Mouse (Mus musculus) liver, adult 2 months (tissue): ENCODE data around the gene Eml2. TPM values are rescaled to one million over a fixed set of nuclear protein-coding genes. Genes with fewer than 3 reads are reported as not detected.

Experiments used
- DNase-seq: peaks from one replicate; pipeline ENCODE4 v3.0.0-alpha.2; 2011; ENCODE audit warnings: low read depth, low spot score; ENCODE audit errors: extremely low read depth
- H3K27ac ChIP-seq: fragments of 200-500 bp; replicated peaks from 2 replicates; pipeline ENCODE4 v1.5.1; 2012; ENCODE audit warnings: low read depth, mild to moderate bottlenecking, control low read depth, inconsistent platforms, low read length; ENCODE audit not compliant: insufficient read depth
- H3K27me3 ChIP-seq: fragments of 200-500 bp; 2 replicates; pipeline ENCODE4 v1.6.1; 2012; ENCODE audit warnings: mild to moderate bottlenecking, moderate library complexity, low read length, inconsistent platforms; ENCODE audit not compliant: control insufficient read depth, insufficient read depth
- H3K36me3 ChIP-seq: fragments of 200-500 bp; 2 replicates; pipeline ENCODE4 v1.6.1; 2012; ENCODE audit warnings: low read length, inconsistent platforms; ENCODE audit not compliant: control insufficient read depth, insufficient read depth
- H3K4me1 ChIP-seq: fragments of 200-500 bp; 2 replicates; pipeline ENCODE4 v1.6.1; 2011; ENCODE audit warnings: low read length; ENCODE audit not compliant: control insufficient read depth, insufficient read depth
- H3K4me3 ChIP-seq: fragments of 200-500 bp; 2 replicates; pipeline ENCODE4 v1.5.1; 2011; ENCODE audit warnings: low read depth, mild to moderate bottlenecking, control low read depth, low read length, moderate library complexity; ENCODE audit not compliant: insufficient read depth
- H3K79me2 ChIP-seq: fragments of 200-500 bp; 2 replicates; pipeline ENCODE4 v1.6.1; 2012; ENCODE audit warnings: inconsistent platforms, mild to moderate bottlenecking, low read length, moderate library complexity; ENCODE audit not compliant: control insufficient read depth, insufficient read depth
- H3K9ac ChIP-seq: fragments of 200-500 bp; 2 replicates; pipeline ENCODE4 v1.6.1; 2012; ENCODE audit warnings: low read depth, mild to moderate bottlenecking, control low read depth, inconsistent platforms, low read length
- CTCF ChIP-seq: fragments of 200-500 bp; IDR thresholded peaks from 2 replicates; pipeline ENCODE4 v1.5.1; 2011; ENCODE audit warnings: low read depth, low read length, control low read depth
- POLR2A ChIP-seq: fragments of 200-500 bp; IDR thresholded peaks from 2 replicates; pipeline ENCODE4 v1.6.1; 2011; ENCODE audit warnings: low read length, control low read depth; ENCODE audit not compliant: insufficient read depth; ENCODE audit errors: extremely low read depth
- WGBS: fragments of 180-500 bp; shearing (Covaris S2); methylation state at CpG from one replicate; pipeline ENCODE4 v1.1.7; 2018; 5-methylcytosine and 5-hydroxymethylcytosine counted together
- polyA plus RNA-seq: library from polyadenylated mRNA; depleted of rRNA; stranded (reverse); fragments of >200 nt; gene quantifications from 2 replicates; pipeline ENCODE4 v1.2.3, GENCODE M21; 2012
- total RNA-seq: library from RNA; depleted of rRNA; stranded (reverse); fragments of >200 nt; gene quantifications from 2 replicates; pipeline ENCODE4 v1.2.3, GENCODE M21; 2014

Gene Eml2
- total and polyA plus RNA-seq, 2 experiments, result 9.8 to 12.2 TPM

GRCm38 (mm10) chr7:19242005-19242404 is 65.8 kb downstream of the Eml2 start:
- no peak for DNase-seq
- Histone ChIP-seq H3K4me1 (no peaks in the 10 kb centered on the region), H3K79me2 (peaks cover 24% of the 10 kb centered on the region; the same call in 1 of the 2 replicates), H3K4me3 (no peak overlapping the region), H3K27me3 (no peaks in the 10 kb centered on the region), H3K9ac (no peak overlapping the region), H3K36me3 (peaks cover 6% of the 10 kb centered on the region), H3K27ac (no peak overlapping the region)
- TF ChIP-seq CTCF, result no peak
- TF ChIP-seq POLR2A, result no peak
- WGBS, result 84% methylated on average over 1 of the region's 1 CpGs

- WGBS, result 55% methylated on average over 5 of the region's 5 CpGs
- Histone ChIP-seq H3K4me1 (no peaks in the 10 kb centered on the region), H3K36me3 (peaks cover 6% of the 10 kb centered on the region)
These were observed 67.6 kb downstream of the Eml2 start for GRCm38 (mm10) chr7:19243858-19244257.

GRCm38 (mm10) chr7:19245083-19245482 is 68.9 kb downstream of the Eml2 start:
- Histone ChIP-seq H3K79me2 (peaks cover 8% of the 10 kb centered on the region; the same call in 1 of the 2 replicates), H3K4me1 (no peaks in the 10 kb centered on the region), H3K9ac (no peak overlapping the region), H3K27ac (no peak overlapping the region), H3K36me3 (peaks cover 6% of the 10 kb centered on the region), H3K27me3 (no peaks in the 10 kb centered on the region), H3K4me3 (no peak overlapping the region)
- 87% methylated on average over 3 of the region's 3 CpGs for WGBS
- TF ChIP-seq POLR2A, result no peak
- TF ChIP-seq CTCF, result no peak
- no peak for DNase-seq

More at GRCm38 (mm10) chr7:19243858-19244257, 67.6 kb downstream of the Eml2 start:
- no peak overlapping the region for H3K27ac ChIP-seq
- TF ChIP-seq CTCF (no peak), POLR2A (no peak)
- H3K9ac ChIP-seq, result no peak overlapping the region
- no peaks in the 10 kb centered on the region for H3K27me3 ChIP-seq
- peaks cover 16% of the 10 kb centered on the region; the same call in 1 of the 2 replicates for H3K79me2 ChIP-seq
- no peak for DNase-seq
- H3K4me3 ChIP-seq, result no peak overlapping the region

GRCm38 (mm10) chr7:19246855-19247254 is 70.6 kb downstream of the Eml2 start:
- TF ChIP-seq POLR2A (no peak), CTCF (no peak)
- Histone ChIP-seq H3K4me3 (no peak overlapping the region), H3K9ac (no peak overlapping the region), H3K36me3 (peaks cover 6% of the 10 kb centered on the region), H3K79me2 (no peaks in the 10 kb centered on the region; the same call in 1 of the 2 replicates), H3K27me3 (no peaks in the 10 kb centered on the region), H3K4me1 (no peaks in the 10 kb centered on the region), H3K27ac (no peak overlapping the region)
- 100% methylated on average over 1 of the region's 1 CpGs for WGBS
- DNase-seq, result no peak

GRCm38 (mm10) chr7:19247511-19247910 is 71.3 kb downstream of the Eml2 start:
- 87% methylated on average over 2 of the region's 2 CpGs for WGBS
- H3K27ac ChIP-seq, result no peak overlapping the region
- H3K27me3 ChIP-seq, result no peaks in the 10 kb centered on the region
- TF ChIP-seq CTCF, result no peak
- no peak for TF ChIP-seq POLR2A
- no peak overlapping the region for H3K4me3 ChIP-seq
- peaks cover 6% of the 10 kb centered on the region for H3K36me3 ChIP-seq
- no peak for DNase-seq
- H3K9ac ChIP-seq, result no peak overlapping the region
- H3K4me1 ChIP-seq, result no peaks in the 10 kb centered on the region
- H3K79me2 ChIP-seq, result no peaks in the 10 kb centered on the region; the same call in 1 of the 2 replicates

GRCm38 (mm10) chr7:19252078-19252477 is 75.9 kb downstream of the Eml2 start:
- Histone ChIP-seq H3K4me3 (no peak overlapping the region), H3K27ac (no peak overlapping the region), H3K27me3 (no peaks in the 10 kb centered on the region), H3K9ac (no peak overlapping the region), H3K79me2 (no peaks in the 10 kb centered on the region), H3K36me3 (peaks cover 4% of the 10 kb centered on the region; the same call in 1 of the 2 replicates), H3K4me1 (no peaks in the 10 kb centered on the region)
- no peak for TF ChIP-seq POLR2A
- no peak for TF ChIP-seq CTCF
- DNase-seq, result no peak
- 85% methylated on average over 4 of the region's 4 CpGs for WGBS
